Mouse (Mus musculus): ENCODE measurements around the gene Marveld3.
A peak's percentile ranks its signal among the peaks of the same experiment; 100 is the strongest.

Marveld3 gene

GRCm38 (mm10) chr8:109961693-109962367 is at the start of gene Marveld3:
Gene Marveld3, minus strand, starts transcription at chr8:109962203.
- peak; percentile 81 for ATAC-seq (ENCODE audit: low TSS enrichment)

- ATAC-seq (ENCODE audit: low TSS enrichment), result no peak
Observed at GRCm38 (mm10) chr8:110010868-110011267, 48.9 kb upstream of the Marveld3 start.

DNA sequence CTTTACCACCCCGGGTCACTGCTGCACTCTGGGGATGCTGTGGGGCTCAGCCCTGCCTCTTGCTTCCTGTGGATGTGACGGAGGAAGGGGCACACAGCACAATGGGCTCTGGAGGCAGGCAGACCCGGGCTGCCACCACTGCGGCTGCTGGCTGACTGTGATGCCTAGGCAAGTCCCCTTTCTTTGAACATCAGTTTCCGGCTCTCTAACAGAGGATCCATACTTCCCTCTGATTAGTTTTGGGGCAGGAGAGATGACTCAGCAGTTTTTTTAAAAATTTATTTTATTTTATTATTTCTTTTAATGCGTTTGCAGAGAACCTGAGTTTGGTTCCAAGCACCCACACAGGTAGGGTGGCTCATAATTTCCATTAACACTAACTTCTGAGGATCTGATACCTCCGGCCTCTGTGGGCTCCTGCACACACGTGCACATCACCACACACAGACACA is 47.0 kb upstream of the Marveld3 start:
- no peak for ATAC-seq (ENCODE audit: low TSS enrichment)

DNA sequence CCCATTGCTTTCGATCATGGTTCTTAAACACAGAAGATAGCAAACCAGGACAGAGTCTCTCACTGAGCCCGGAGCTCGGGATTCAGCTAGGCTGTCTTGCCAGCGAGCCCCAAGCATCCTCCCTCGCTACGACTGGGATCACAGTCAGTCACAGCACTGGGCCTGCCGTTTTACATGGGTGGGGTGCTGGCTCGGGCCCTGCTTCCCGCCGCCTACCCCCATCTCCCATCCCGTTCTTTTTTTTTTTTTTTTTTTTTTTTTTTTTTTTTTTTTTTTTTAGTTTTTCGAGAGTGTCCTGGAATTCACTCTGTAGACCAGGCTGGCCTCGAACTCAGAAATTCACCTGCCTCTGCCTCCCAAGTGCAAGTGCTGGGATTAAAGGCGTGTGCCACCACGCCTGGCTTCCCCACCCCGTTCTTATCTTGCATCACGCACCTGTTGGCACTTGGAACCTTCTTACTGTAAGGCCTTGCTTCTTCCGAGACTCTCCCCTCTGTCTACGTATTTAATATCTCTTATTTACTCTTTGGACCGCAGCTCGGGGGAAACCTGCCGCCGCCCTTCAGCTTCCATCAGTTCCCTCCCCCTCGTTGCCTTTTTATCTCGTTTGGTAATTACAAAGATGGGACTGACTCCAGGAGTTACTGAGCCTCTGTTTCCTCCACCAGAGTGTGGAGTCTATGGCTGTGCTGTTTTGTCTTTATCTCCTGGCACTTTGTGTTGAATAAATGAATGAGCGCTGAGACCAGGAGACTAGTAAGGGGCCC is 46.4 kb upstream of the Marveld3 start:
- ATAC-seq (ENCODE audit: low TSS enrichment), result no peak

DNA sequence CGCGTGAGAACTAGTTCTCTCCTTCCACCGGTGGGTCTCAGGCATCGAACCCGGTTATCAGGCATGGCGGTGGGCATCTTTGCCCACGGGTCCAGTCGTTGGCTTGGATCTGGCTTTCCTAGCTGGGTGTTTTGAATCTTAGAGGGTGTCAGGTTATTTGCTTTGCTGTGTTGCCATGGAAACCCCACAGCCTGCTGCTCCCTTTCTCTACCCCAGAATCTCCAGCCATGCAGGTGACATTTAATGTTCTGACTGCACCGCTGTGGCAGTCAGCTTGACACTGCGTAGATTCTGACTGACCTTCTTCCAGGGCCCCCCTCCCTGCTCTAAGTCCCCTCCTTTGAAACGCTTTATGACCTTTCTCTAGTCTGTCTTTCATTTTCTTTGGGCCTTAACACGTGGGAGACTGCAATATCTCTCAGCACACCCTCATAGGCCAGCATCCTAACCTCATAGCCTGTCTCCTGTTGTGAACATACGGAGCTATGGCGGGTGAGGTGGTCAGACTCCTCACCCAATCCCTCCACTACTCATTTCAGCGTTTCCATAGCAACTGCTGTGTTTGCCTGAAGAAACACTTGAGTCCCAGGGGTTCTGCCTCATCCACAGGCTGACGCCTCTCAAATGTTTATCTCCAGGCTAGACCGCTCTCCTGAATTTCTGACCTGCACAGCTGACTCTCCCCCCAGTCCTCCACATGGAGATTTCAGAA is 44.5 kb upstream of the Marveld3 start:
- peak; percentile 79 for ATAC-seq (ENCODE audit: low TSS enrichment)

GRCm38 (mm10) chr8:110004300-110004699 is 42.3 kb upstream of the Marveld3 start:
- ATAC-seq (ENCODE audit: low TSS enrichment), result no peak

DNA sequence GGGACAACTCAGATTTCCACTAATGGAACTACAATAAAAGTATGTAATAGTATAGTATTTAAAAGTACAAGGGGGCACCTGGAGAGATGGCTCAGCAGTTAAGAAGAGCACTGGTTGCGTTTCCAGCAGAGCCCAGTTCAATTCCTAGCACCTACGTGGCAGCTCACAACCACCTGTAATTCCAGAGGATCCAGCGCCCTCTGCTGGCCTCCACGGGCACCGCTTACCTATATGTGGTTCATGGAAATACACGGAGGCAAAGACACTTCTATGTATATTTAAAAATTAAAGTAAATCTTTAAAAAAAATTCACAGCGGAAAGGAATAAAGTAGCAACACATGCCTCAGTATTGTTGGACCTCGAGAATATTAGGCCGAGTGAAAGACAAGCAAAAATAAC is 41.0 kb upstream of the Marveld3 start:
- no peak for ATAC-seq (ENCODE audit: low TSS enrichment)

DNA sequence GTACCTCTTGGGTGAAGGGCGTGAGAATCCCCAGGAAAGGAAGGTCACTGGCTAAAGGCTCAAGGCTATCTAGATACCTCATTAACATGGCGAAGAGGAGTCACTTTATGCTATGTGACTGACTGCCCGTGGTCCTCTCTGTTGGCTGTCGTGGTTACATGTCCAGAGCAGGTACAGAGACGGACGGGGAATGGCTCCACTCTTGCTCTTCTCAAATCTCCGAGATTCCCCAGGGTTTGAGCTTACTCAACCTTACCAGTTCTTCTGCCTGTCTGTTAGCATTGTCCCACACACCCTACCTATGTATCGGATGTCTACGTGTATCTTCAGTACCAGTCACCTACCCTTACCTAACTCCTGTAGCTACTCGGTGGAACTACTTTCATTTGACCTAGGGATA is 38.0 kb upstream of the Marveld3 start:
- no peak for ATAC-seq (ENCODE audit: low TSS enrichment)

GRCm38 (mm10) chr8:109998066-109998465 is 36.1 kb upstream of the Marveld3 start:
- ATAC-seq (ENCODE audit: low TSS enrichment), result no peak

- no peak for ATAC-seq (ENCODE audit: low TSS enrichment)
Observed at GRCm38 (mm10) chr8:109997381-109997780, 35.4 kb upstream of the Marveld3 start.

DNA sequence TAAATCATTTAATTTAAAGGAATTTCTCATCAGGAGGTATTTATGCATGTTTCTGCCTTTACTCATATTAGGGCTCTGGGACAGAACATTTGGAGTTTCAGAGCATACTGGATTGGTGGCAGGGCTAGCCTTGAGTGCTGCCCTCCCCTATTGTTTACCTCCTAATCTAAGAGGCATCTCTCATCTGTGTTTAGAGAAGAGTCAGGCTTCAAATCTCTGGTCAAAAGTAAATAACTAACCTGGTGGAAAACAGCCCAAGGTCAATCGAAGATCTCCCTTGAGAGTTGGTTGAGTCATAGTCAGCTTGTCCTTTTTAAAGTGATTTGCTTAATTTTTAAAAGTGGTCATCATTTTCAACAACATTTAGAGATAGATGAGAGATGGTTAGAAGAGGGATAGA is 30.9 kb upstream of the Marveld3 start:
- ATAC-seq (ENCODE audit: low TSS enrichment), result no peak

- no peak for ATAC-seq (ENCODE audit: low TSS enrichment)
Observed at GRCm38 (mm10) chr8:109992166-109992565, 30.2 kb upstream of the Marveld3 start.

DNA sequence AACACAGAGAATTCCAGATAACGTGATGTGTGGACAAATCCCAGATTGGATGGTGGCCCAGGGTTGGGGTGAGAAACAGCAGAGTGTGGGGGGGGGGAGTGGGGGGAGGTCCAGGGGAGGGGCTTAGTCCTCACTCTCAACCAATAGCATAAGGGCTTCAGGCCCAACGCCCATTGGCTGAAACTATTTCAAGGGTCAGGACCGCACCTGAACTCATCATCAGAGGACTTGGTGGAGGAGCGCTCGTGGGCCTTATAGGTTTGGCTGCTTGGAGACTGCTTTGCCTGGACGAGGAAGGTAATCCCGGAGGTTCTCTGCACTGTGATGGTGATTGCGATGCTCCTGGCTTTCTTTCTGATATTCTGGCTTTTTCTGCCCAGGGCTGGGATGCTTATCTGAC is 28.2 kb upstream of the Marveld3 start, which contains the start of gene Tat:
Tat (plus strand) TSS at position 214 of the 400 bp plus-strand sequence.
- no peak for ATAC-seq (ENCODE audit: low TSS enrichment)

DNA sequence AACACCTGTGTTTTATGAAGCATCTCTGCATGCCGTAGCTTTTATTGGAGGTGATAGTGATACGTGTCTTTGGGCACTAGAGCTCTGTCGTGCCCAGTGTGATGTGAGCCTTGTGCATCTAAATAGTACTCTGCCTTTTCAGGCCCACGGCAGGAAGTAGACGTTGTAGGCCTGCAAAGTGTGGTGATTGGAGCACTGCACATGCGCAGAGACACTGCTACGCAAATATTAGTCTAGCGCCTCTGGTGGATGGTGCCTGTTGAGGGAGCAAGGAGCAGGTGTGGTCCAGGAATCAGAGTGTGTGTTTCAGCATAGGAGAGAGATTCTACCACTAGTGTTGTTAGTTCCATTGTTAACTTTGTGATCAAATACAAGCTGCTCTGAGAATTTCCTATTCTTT is 27.1 kb upstream of the Marveld3 start:
- no peak for ATAC-seq (ENCODE audit: low TSS enrichment)

DNA sequence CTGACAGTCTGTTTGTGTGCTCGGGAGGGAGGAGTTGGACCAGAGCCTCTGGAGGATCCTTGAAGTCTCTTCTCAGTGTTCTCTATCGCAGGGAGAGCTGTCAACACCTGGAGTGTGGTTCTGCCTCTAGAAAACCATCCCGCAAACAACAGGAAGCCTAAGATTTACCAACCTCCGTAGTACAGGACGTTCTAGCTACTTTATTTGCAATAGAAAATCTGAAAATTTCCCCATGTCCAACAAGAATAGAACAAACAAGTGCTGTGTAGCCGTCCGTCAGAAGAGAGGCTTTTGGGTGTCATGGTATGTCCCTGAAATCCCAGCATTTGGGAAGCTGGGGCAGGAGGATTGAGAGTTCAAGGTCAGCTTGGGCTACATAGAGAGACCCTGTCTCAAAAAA is 25.8 kb upstream of the Marveld3 start:
- no peak for ATAC-seq (ENCODE audit: low TSS enrichment)

DNA sequence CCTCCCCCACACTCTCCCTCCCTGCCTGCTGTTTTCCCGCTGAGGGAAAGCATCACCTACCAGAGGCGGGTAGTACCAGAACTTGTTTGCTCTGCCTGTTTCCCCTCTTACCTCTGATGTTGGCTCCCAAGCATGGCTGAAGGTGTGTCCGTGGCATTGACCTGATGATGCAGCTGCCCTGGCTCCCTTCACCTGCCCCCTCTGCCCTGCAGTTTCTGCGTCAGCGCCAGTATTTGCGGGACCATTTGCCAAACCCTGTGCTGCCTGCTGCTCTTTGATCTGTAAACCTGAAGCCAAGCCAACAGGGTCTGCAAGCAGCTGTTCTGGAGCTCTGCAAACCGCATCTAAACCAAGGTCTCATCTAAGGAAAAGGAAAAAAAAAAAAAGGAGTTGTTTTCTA is 24.4 kb upstream of the Marveld3 start:
- no peak for ATAC-seq (ENCODE audit: low TSS enrichment)

- no peak for ATAC-seq (ENCODE audit: low TSS enrichment)
Observed at GRCm38 (mm10) chr8:109983944-109984343, 21.9 kb upstream of the Marveld3 start.

GRCm38 (mm10) chr8:109982386-109983105 is 20.5 kb upstream of the Marveld3 start:
- ATAC-seq (ENCODE audit: low TSS enrichment), result no peak

DNA sequence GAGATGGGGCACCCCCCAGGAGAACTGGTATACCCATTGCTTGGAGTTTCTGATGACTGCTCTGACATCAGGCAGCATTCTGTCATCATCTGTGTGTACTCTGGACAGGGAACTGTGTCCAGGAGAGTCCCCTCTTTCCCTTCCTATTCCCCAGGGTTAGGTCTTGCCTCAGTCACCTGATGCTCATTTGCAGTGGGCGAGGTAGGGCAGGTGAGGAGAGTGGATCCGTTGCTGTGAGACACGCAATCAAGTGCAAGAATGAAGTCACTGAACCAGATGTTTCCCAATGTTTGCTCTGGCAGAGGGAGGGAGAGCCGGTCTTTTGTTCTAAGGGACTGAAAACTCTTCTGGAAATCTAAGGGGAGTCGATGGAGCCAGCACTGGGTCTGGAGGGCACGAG is 17.3 kb upstream of the Marveld3 start:
- no peak for ATAC-seq (ENCODE audit: low TSS enrichment)

DNA sequence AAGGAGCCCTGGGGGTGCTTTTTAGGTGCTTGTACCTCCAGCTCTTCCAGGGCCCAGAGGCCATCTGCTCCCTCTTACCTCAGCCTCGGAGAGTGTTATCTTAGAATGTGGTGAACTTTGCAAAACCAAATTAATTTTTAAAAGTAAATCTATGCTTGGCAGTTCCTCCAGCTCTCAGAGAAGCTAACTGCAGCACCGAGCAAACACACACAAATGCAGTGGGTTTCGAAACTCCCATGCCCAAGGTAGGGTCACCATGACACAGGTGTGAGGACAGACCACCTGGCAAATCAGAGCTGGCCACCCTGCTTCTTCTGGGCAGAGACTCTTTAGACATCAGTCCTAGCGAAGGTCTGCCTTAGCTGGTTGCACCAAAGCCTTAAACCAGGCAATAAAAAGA is 10.9 kb upstream of the Marveld3 start:
- ATAC-seq (ENCODE audit: low TSS enrichment), result no peak

DNA sequence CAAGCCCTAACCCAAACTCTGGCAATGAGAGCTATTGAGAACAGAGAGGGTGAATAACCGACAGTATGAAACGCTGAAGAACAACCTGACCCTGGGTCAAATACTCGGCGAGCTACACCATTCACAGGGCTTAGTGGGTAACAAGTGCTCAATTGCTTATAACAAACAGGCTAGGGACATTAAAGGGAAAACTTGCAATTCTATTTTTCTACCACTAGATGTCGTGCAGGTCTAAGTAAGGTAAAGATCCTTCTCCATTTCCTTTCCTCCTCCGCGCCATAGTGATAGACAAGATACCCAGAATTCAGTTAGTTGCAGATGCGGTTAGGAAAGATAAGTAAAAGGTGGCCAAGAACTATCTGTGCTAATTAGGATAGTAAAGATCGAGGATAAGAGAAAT is 8.3 kb upstream of the Marveld3 start:
- ATAC-seq (ENCODE audit: low TSS enrichment), result peak; percentile 88

DNA sequence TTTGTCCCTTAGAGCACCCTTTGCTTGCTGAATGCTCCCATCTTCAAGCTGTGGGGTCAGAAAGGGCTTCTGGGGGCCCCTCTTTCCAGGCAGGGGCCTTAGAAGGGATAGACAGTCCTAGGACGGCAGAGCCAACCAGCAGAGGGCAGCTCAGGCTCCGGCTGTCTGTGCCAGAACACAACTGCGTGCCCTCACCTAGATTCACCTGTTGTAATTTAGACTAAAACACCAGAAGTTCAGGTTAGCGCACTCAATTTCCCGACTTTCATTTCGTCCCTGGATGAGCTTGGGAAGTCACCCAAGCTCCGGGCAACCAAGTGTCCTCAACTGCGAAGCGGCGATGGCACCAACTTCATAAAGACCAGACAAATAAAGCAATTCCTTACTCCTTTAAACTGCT is 6.8 kb upstream of the Marveld3 start:
- no peak for ATAC-seq (ENCODE audit: low TSS enrichment)
